ENCODE assay signal across 9 mouse cellular contexts in the genomic region with DNA sequence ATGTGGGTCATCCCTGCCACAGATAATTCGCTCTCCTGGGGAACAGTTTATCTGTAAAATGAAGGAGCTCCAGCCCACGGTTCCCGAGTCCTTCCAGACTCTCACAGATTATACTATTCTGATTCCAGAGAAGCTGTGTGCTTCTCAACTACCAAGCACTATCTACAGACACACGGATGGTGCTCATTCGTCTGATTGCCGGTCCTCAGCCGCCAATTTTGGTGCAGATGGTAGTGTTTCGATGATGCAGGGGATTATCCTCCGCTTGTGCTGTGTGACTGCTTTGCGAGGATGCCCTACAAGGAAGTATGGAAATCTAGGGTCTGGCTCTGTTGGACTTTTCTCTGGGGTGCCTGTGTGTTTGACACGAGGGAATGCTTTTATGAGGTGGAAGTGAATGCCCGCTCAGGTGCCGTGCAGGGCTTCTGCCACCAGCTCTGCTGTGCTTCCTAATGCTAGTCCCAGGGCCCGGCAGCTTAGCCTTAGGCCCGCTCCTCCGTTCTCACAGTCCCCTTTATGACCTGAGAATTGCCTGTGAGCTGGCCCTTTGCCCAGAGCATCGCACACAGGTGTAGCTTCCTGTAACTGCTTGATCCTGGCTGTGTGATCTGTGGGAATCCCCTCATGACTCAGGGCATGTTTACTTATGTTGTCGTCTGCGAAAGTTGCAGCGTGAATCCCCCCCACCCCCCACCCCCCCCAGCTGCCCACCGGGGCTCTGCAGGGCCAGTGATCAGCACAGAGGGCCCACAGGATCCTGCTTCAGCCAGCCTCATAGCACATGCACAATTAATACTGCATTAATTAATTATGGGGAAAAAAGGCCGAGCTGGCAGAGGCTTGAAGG.
A peak's percentile ranks its signal among the peaks of the same experiment; 100 is the strongest.
DNase-seq lines count a peak whose midpoint lies in the region; ATAC-seq lines count a peak whose summit lies in the region.
"Had no signal": no experiment of that assay in that cellular context is flagged by ENCODE, and none has a peak within 500 bp of the region (broad histone marks: within the 10 kb centered on the region; RNA-seq: fewer than 3 reads in every experiment).

No protein-coding gene starts in this region.

- H3K27me3 ChIP-seq in heart, embryonic 14.5 days (ENCODE audit: control insufficient read depth, insufficient read depth, low read length), result no peaks in the 10 kb centered on the region
- no peaks in the 10 kb centered on the region for H3K27me3 ChIP-seq in hindbrain, embryonic 12.5 days
- no peaks in the 10 kb centered on the region for H3K27me3 ChIP-seq in midbrain, embryonic 12.5 days
- H3K27me3 ChIP-seq: embryonic facial prominence, embryonic 15.5 days had no signal

- peaks cover 3% of the 10 kb centered on the region; the same call in 1 of the 2 replicates for H3K36me3 ChIP-seq in heart, embryonic 14.5 days (ENCODE audit: control insufficient read depth, insufficient read depth, low read length)
- H3K36me3 ChIP-seq in hindbrain, embryonic 12.5 days, result no peaks in the 10 kb centered on the region
- no peaks in the 10 kb centered on the region for H3K36me3 ChIP-seq in midbrain, embryonic 12.5 days
- H3K36me3 ChIP-seq: embryonic facial prominence, embryonic 15.5 days had no signal

- no peak overlapping the region for H3K4me2 ChIP-seq in heart, embryonic 14.5 days (ENCODE audit: low read length)
- H3K4me2 ChIP-seq in hindbrain, embryonic 12.5 days (replicated peaks), result no peak overlapping the region
- H3K4me2 ChIP-seq in midbrain, embryonic 12.5 days (replicated peaks), result no peak overlapping the region
- H3K4me2 ChIP-seq: embryonic facial prominence, embryonic 15.5 days had no signal

- H3K27ac ChIP-seq in heart, embryonic 14.5 days (replicated peaks in 1 of 2; ENCODE audit: control insufficient read depth in 1 of 2, insufficient read depth in 1 of 2, low read depth in 2 of 2, low read length in 2 of 2), result no peak overlapping the region; a peak in 1 of 4 replicates
- peak overlapping the region; percentile 17 for H3K27ac ChIP-seq in hindbrain, embryonic 12.5 days
- H3K27ac ChIP-seq in midbrain, embryonic 12.5 days (replicated peaks), result peak overlapping the region; percentile 30; the same call in 1 of the 2 replicates
- H3K27ac ChIP-seq: embryonic facial prominence, embryonic 15.5 days had no signal

- H3K9me3 ChIP-seq in heart, embryonic 14.5 days (ENCODE audit: control insufficient read depth, low read length), result no peaks in the 10 kb centered on the region
- H3K9me3 ChIP-seq in hindbrain, embryonic 12.5 days (replicated peaks), result no peaks in the 10 kb centered on the region
- H3K9me3 ChIP-seq in midbrain, embryonic 12.5 days, result no peaks in the 10 kb centered on the region
- H3K9me3 ChIP-seq: embryonic facial prominence, embryonic 15.5 days had no signal

- DNase-seq in heart, postnatal 36 days, result no peak
- DNase-seq in cerebellum, adult 18-20 months, result peak; percentile 54 to 58
- DNase-seq in spleen, postnatal 36 days (ENCODE audit: low spot score in 2 of 2), result no peak
- no peak for DNase-seq in frontal cortex, adult 2 months (ENCODE audit: extremely low spot score in 1 of 2, low spot score in 1 of 2)
- no peak for DNase-seq in layer of hippocampus, adult 8-10 months (ENCODE audit: low spot score in 2 of 2)

- H3K9ac ChIP-seq in heart, embryonic 14.5 days (ENCODE audit: low read length), result peak overlapping the region; percentile 26
- no peak overlapping the region for H3K9ac ChIP-seq in hindbrain, embryonic 12.5 days
- H3K9ac ChIP-seq in midbrain, embryonic 12.5 days (replicated peaks), result no peak overlapping the region
- H3K9ac ChIP-seq: embryonic facial prominence, embryonic 15.5 days had no signal

- 50% methylated on average over 22 of the region's 22 CpGs for WGBS in heart, embryonic 14.5 days
- WGBS in hindbrain, embryonic 12.5 days, result 64% methylated on average over 22 of the region's 22 CpGs
- 63% methylated on average over 22 of the region's 22 CpGs for WGBS in midbrain, embryonic 12.5 days

- no peak overlapping the region for H3K4me3 ChIP-seq in heart, embryonic 14.5 days (ENCODE audit: control insufficient read depth in 1 of 2, insufficient read depth in 1 of 2, low read depth in 1 of 2, low read length in 2 of 2)
- no peak overlapping the region for H3K4me3 ChIP-seq in hindbrain, embryonic 12.5 days
- no peak overlapping the region for H3K4me3 ChIP-seq in midbrain, embryonic 12.5 days
- H3K4me3 ChIP-seq: embryonic facial prominence, embryonic 15.5 days had no signal

- peaks cover 46 to 89% of the 10 kb centered on the region in 2 experiments for H3K4me1 ChIP-seq in heart, embryonic 14.5 days (ENCODE audit: control insufficient read depth in 2 of 2, insufficient read depth in 2 of 2, low read length in 2 of 2)
- H3K4me1 ChIP-seq in hindbrain, embryonic 12.5 days, result peaks cover 28% of the 10 kb centered on the region
- peaks cover 26% of the 10 kb centered on the region for H3K4me1 ChIP-seq in midbrain, embryonic 12.5 days

- intact Hi-C loops in heart, postnatal 36 days (cut with DNase I), result no loop called here

- no peak for ATAC-seq in heart, embryonic 14.5 days (ENCODE audit: insufficient number of reproducible peaks, insufficient read depth, low FRiP score, low read depth)
- peak; percentile 46; the same call in 1 of the 2 replicates for ATAC-seq in hindbrain, embryonic 12.5 days (ENCODE audit: low FRiP score)
- peak; percentile 62 for ATAC-seq in midbrain, embryonic 12.5 days (ENCODE audit: low FRiP score, low read depth)

Comparison
In these comparisons a context has a peak if more than half of its experiments do, and no peak if none do; other contexts are left out.
1. H3K27ac ChIP-seq: peak in hindbrain, embryonic 12.5 days (single experiment) and midbrain, embryonic 12.5 days (single experiment); none in heart, embryonic 14.5 days (0 of 2).
2. DNase-seq: peak in cerebellum, adult 18-20 months (2 of 2); none in heart, postnatal 36 days (0 of 2), spleen, postnatal 36 days (0 of 2), frontal cortex, adult 2 months (0 of 2) and layer of hippocampus, adult 8-10 months (0 of 2).